ENCODE assay signal across 12 mouse cellular contexts in genomic region chrX:48153949-48154348, GRCm38 (mm10).
"Had no signal": no experiment of that assay in that cellular context is flagged by ENCODE, and none has a peak within 500 bp of the region (broad histone marks: within the 10 kb centered on the region; RNA-seq: fewer than 3 reads in every experiment).

No protein-coding gene starts in this region.

- H3K4me1 ChIP-seq: limb, embryonic 15.5 days; midbrain, embryonic 13.5 days had no signal

- H3K27ac ChIP-seq: kidney, postnatal 0 days; limb, embryonic 15.5 days; midbrain, embryonic 13.5 days; stomach, postnatal 0 days had no signal

- H3K4me3 ChIP-seq: limb, embryonic 15.5 days; midbrain, embryonic 13.5 days had no signal

- H3K4me2 ChIP-seq: limb, embryonic 15.5 days; lung, embryonic 14.5 days; midbrain, embryonic 13.5 days had no signal

- H3K9me3 ChIP-seq: limb, embryonic 15.5 days; midbrain, embryonic 13.5 days had no signal

- ATAC-seq: intestine, postnatal 0 days; midbrain, embryonic 13.5 days had no signal

- H3K36me3 ChIP-seq: limb, embryonic 15.5 days; midbrain, embryonic 13.5 days had no signal

- H3K9ac ChIP-seq: limb, embryonic 15.5 days; lung, embryonic 14.5 days; midbrain, embryonic 13.5 days had no signal

- H3K27me3 ChIP-seq: limb, embryonic 15.5 days; midbrain, embryonic 13.5 days had no signal

- DNase-seq: kidney, postnatal 36 days; layer of hippocampus, adult 9-11 months; layer of hippocampus, postnatal 36 days; lung, embryonic 14.5 days; lung, postnatal 10 days; right cerebral cortex, postnatal 25 days; thymus, postnatal 4 days had no signal
